Comparison of ENCODE assay signal across 14 mouse cellular contexts in the genomic region with DNA sequence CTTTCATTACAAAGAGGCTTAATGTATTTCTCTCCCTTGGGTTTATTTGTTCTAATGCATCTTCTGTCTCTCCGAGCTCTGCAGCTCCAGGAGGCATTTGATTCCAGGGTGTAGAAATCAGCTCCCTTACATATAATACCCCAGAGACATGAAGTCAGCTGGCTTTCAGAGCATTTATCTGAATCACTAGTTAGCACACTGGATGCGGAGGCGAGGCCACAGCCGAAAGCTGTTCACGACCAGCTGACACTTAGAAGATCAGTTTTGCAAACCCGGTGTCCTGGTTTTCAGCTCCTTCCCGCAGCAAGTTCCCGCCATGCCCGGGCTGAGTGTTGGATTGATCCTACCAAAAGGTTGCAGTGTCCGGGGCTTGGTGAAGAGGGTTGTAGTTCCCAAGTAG. TPM values are rescaled to one million over a fixed set of nuclear protein-coding genes. Genes with fewer than 3 reads are reported as not detected.
DNase-seq lines count a peak whose midpoint lies in the region; ATAC-seq and TF ChIP-seq lines count a peak whose summit lies in the region.
"Had no signal": no experiment of that assay in that cellular context is flagged by ENCODE, and none has a peak within 500 bp of the region (broad histone marks: within the 10 kb centered on the region; RNA-seq: fewer than 3 reads in every experiment).

No protein-coding gene starts in this region.

- H3K4me1 ChIP-seq in hindbrain, embryonic 14.5 days (replicated peaks; ENCODE audit: control insufficient read depth, insufficient read depth, low read length): 0 out of 2 replicates have a peak, but pooled peaks cover 14% of the 10 kb centered on the region
- H3K4me1 ChIP-seq in hindbrain, embryonic 10.5 days (replicated peaks): peaks cover 14% of the 10 kb centered on the region; the same call in 1 of the 2 replicates
- H3K4me1 ChIP-seq in neural tube, embryonic 11.5 days (ENCODE audit: control insufficient read depth, insufficient read depth, low read length): no peaks in the 10 kb centered on the region
- H3K4me1 ChIP-seq in olfactory bulb, adult 2 months (ENCODE audit: control insufficient read depth, insufficient read depth, low read length): peaks cover 29% of the 10 kb centered on the region
- H3K4me1 ChIP-seq: heart, embryonic 15.5 days had no signal

- no peak for TF ChIP-seq POLR2A in olfactory bulb, adult 2 months (IDR thresholded peaks at IDR 0.05; ENCODE audit: insufficient read depth, low read depth, low read length)

- no peak for ATAC-seq in hindbrain, embryonic 14.5 days (ENCODE audit: low FRiP score)
- ATAC-seq in neural tube, embryonic 11.5 days (ENCODE audit: insufficient read depth, low FRiP score, low TSS enrichment): no peak

- H3K4me2 ChIP-seq in hindbrain, embryonic 14.5 days (replicated peaks): peak overlapping the region; percentile 19
- H3K4me2 ChIP-seq in neural tube, embryonic 11.5 days (ENCODE audit: low read depth): no peak overlapping the region
- H3K4me2 ChIP-seq: forebrain, embryonic 12.5 days; heart, embryonic 15.5 days had no signal

- no peak for TF ChIP-seq CTCF in olfactory bulb, adult 2 months (IDR thresholded peaks at IDR 0.05; ENCODE audit: insufficient read depth, low read depth, low read length)

- 0 out of 2 replicates have a peak overlapping the region, but pooled peaks have one; percentile 9 for H3K27ac ChIP-seq in hindbrain, embryonic 14.5 days
- H3K27ac ChIP-seq in hindbrain, embryonic 10.5 days: no peak overlapping the region
- no peak overlapping the region for H3K27ac ChIP-seq in neural tube, embryonic 11.5 days (ENCODE audit: low read depth, low read length)
- peak overlapping the region; percentile 89 for H3K27ac ChIP-seq in olfactory bulb, adult 2 months (ENCODE audit: insufficient read depth, low read depth, low read length)
- H3K27ac ChIP-seq: forebrain, embryonic 12.5 days; heart, embryonic 15.5 days had no signal

- H3K36me3 ChIP-seq in hindbrain, embryonic 14.5 days (replicated peaks; ENCODE audit: control insufficient read depth, insufficient read depth): no peaks in the 10 kb centered on the region
- H3K36me3 ChIP-seq in hindbrain, embryonic 10.5 days: peaks cover 66% of the 10 kb centered on the region
- H3K36me3 ChIP-seq in neural tube, embryonic 11.5 days (ENCODE audit: control insufficient read depth, insufficient read depth, low read length): no peaks in the 10 kb centered on the region; the same call in 1 of the 2 replicates

- no peaks in the 10 kb centered on the region for H3K9me3 ChIP-seq in hindbrain, embryonic 14.5 days (ENCODE audit: control insufficient read depth, low read length)
- H3K9me3 ChIP-seq in hindbrain, embryonic 10.5 days: no peaks in the 10 kb centered on the region
- H3K9me3 ChIP-seq in neural tube, embryonic 11.5 days (ENCODE audit: control insufficient read depth, low read length): no peaks in the 10 kb centered on the region
- H3K9me3 ChIP-seq: forebrain, embryonic 12.5 days; heart, embryonic 15.5 days had no signal

- H3K9ac ChIP-seq in hindbrain, embryonic 14.5 days: no peak overlapping the region
- H3K9ac ChIP-seq in neural tube, embryonic 11.5 days (ENCODE audit: low read length): peak overlapping the region; percentile 19; the same call in 1 of the 2 replicates
- H3K9ac ChIP-seq: forebrain, embryonic 12.5 days; heart, embryonic 15.5 days had no signal

- DNase-seq in hindbrain, embryonic 14.5 days (ENCODE audit: low spot score): no peak
- no peak for DNase-seq in hindbrain, embryonic 10.5 days (ENCODE audit: low spot score)
- no peak for DNase-seq in neural tube, embryonic 11.5 days (ENCODE audit: low spot score)
- no peak for DNase-seq in neural tube, embryonic 10.5 days (ENCODE audit: extremely low spot score, low spot score)
- DNase-seq in layer of hippocampus, adult 8-10 months (ENCODE audit: low spot score in 2 of 2): peak; percentile 50 to 61
- no peak for DNase-seq in spleen, adult 12 weeks (ENCODE audit: low spot score)
- DNase-seq: embryo, embryonic 11 days; kidney, adult 8-10 months; liver; lung, adult 18-20 months; thymus, postnatal 25 days had no signal

- H3K27me3 ChIP-seq in hindbrain, embryonic 14.5 days (ENCODE audit: control insufficient read depth, insufficient read depth, low read length): no peaks in the 10 kb centered on the region
- no peaks in the 10 kb centered on the region for H3K27me3 ChIP-seq in hindbrain, embryonic 10.5 days (ENCODE audit: insufficient read depth, poor library complexity, severe bottlenecking)
- H3K27me3 ChIP-seq in neural tube, embryonic 11.5 days (ENCODE audit: control insufficient read depth, insufficient read depth, low read length): no peaks in the 10 kb centered on the region
- H3K27me3 ChIP-seq: forebrain, embryonic 12.5 days; heart, embryonic 15.5 days had no signal

- 74% methylated on average over 10 of the region's 10 CpGs for WGBS in hindbrain, embryonic 14.5 days
- WGBS in hindbrain, embryonic 10.5 days: 88% methylated on average over 10 of the region's 10 CpGs
- 86% methylated on average over 10 of the region's 10 CpGs for WGBS in neural tube, embryonic 11.5 days
- WGBS in olfactory bulb, adult 2 months: 50% methylated on average over 10 of the region's 10 CpGs

- no peak overlapping the region for H3K4me3 ChIP-seq in hindbrain, embryonic 14.5 days (replicated peaks; ENCODE audit: low read length)
- no peak overlapping the region for H3K4me3 ChIP-seq in hindbrain, embryonic 10.5 days
- no peak overlapping the region for H3K4me3 ChIP-seq in neural tube, embryonic 11.5 days (ENCODE audit: low read depth, low read length)
- no peak overlapping the region for H3K4me3 ChIP-seq in olfactory bulb, adult 2 months (ENCODE audit: insufficient read depth, low read depth, low read length)
- H3K4me3 ChIP-seq: forebrain, embryonic 12.5 days; heart, embryonic 15.5 days had no signal

RNA-seq across cellular contexts. Expression of gene Prkab1, which starts 20.0 kb away (rescaled TPM):
- polyA plus RNA-seq in hindbrain, embryonic 14.5 days (2014; fragmentation: Nextera tagmentation; extraction: Ambion mirVana): 45.6 and 47.7 TPM in 2 replicates
- 68.3 and 72.0 TPM in 2 replicates for polyA plus RNA-seq in hindbrain, embryonic 10.5 days (2016; fragmentation: Nextera tagmentation; extraction: Ambion mirVana)
- 55.5 and 57.5 TPM in 2 replicates for polyA plus RNA-seq in neural tube, embryonic 11.5 days (2014; fragmentation: Nextera tagmentation; extraction: Ambion mirVana)
- 10 to 100 TPM; 20.9 to 27.1 (median 22.6) TPM for total RNA-seq in layer of hippocampus, adult 8-10 months (2022)
- not detected in 2 replicates for polyA plus RNA-seq in olfactory bulb, adult 2 months (2012; ENCODE audit: insufficient read depth, insufficient read length, low replicate concordance, missing spikeins)

Comparison
In these comparisons a context has a peak if more than half of its experiments do, and no peak if none do; other contexts are left out.
1. H3K27ac ChIP-seq: peak in hindbrain, embryonic 14.5 days (single experiment) and olfactory bulb, adult 2 months (single experiment); none in hindbrain, embryonic 10.5 days (single experiment) and neural tube, embryonic 11.5 days (single experiment).
2. DNase-seq: peak in layer of hippocampus, adult 8-10 months (2 of 2); none in hindbrain, embryonic 14.5 days (single experiment), hindbrain, embryonic 10.5 days (single experiment), neural tube, embryonic 11.5 days (single experiment), neural tube, embryonic 10.5 days (single experiment) and spleen, adult 12 weeks (single experiment).